Mouse (Mus musculus) adrenal gland, adult 18-20 months (tissue): Measurements from ENCODE around the gene Bid. TPM values are rescaled to one million over a fixed set of nuclear protein-coding genes. Genes with fewer than 3 reads are reported as not detected.

Experiments
- total RNA-seq, 2 experiments: library from RNA; stranded (reverse); gene quantifications; 1 replicate in 1 of 2; 2 replicates in 1 of 2; pipeline ENCODE4 v1.2.3; 2021

The Bid gene
- total RNA-seq, 2 experiments from 2014 or later: 4.5 to 4.8 TPM

Other genes starting within 250 kb of the Bid start
- under 1 TPM in 1 of 2 experiments, not detected in 1; 0.26 TPM for gene Slc25a18, start 143.3 kb downstream of the Bid start, total RNA-seq
- 100 to 1,000 TPM; 269 to 456 TPM for gene Atp6v1e1, start 94.1 kb downstream of the Bid start, total RNA-seq
- gene Bcl2l13, start 80.6 kb downstream of the Bid start, total RNA-seq: 10 to 100 TPM; 63.9 to 78.9 TPM
- 10 to 100 TPM; 35.7 to 46.0 TPM for gene Mical3, start 214.1 kb upstream of the Bid start, total RNA-seq